Mouse (Mus musculus): ENCODE data around the gene 2410004B18Rik. TPM values are rescaled to one million over a fixed set of nuclear protein-coding genes. Genes with fewer than 3 reads are reported as not detected.
"Not testable (repeated sequence)": the region's sequence is repeated elsewhere in the genome, so short reads cannot be mapped to it uniquely, and the experiment has no call there.

Gene 2410004B18Rik
- 10 to 100 TPM; 35.7 to 45.1 TPM for total RNA-seq (2021)

- intact Hi-C loops (cut with DNase I) = loop anchor here (1.0 kb wide), 1 partner anchor 13 kb away; no protein-coding TSS in a partner anchor
- DNase-seq (ENCODE audit: low spot score in 2 of 2) = peak; percentile 89 to 91
Observed at GRCm38 (mm10) chr3:145937505-145938404, at the start of gene 2410004B18Rik. 2410004B18Rik (plus strand) TSS chr3:145938014.

DNA sequence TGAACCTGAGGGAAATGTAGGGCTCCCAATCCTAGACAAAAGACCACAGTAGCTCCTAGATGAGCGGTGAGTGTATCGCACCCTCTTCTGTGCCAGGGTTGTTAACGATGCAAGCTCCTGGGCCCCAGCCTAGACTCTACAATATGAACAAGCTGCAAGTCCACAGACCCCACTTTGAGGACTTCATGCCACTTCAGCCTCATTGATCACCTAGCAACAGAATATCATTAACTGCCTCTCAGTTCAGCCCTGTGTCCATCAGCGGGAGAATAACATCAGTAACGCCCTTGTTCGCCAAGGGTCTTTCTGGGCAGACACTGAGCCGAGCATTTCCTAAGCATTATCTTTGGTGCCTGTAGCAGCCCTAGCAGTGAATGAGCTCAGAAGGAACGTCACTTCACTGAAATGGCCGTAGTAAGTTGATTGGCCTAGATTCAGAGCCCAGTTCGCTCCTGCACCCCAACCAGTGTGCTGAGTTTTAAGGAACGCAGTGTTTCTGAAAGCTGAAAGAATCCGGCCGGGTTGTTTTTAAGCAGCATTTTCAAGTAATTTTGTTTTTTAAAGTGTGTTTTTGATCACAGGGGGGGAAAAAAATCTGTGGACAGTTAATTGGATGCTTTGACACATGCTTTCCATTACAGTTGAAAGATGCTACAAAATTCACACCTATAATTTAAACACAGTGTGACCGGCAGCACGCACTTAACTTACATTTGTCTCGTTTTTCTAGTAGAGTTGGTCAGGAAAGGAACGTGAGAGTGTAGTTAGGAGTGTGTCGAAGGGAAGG, 47.3 kb upstream of the 2410004B18Rik start:
- peak; percentile 16 to 69 for DNase-seq (ENCODE audit: low spot score in 2 of 2)
- intact Hi-C loops (cut with DNase I) = no loop called here

GRCm38 (mm10) chr3:145892451-145892850, 45.4 kb upstream of the 2410004B18Rik start:
- DNase-seq (ENCODE audit: low spot score in 2 of 2) = no peak
- intact Hi-C loops (cut with DNase I) = no loop called here

GRCm38 (mm10) chr3:145894131-145894530, 43.7 kb upstream of the 2410004B18Rik start:
- intact Hi-C loops (cut with DNase I) = no loop called here
- no peak for DNase-seq (ENCODE audit: low spot score in 2 of 2)

DNA sequence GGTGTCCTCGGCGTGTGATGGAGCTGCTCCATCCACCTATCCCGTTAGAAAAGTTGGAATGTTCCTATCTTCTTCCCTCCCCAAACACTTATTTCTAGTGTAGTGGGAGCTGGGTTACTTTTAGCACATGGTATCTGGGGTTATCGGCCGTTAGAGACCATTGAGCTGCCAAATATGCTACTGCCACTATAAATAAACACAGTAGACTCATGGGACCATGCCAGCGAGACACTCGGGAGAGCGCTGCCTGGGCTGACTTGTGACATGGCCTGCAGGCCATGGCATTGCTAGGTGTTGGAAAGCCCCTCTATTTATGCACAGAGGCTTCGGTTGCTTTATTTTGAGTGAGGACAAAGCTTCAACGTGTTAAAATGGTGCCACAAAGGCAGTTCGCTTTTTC, 40.1 kb upstream of the 2410004B18Rik start:
- DNase-seq (ENCODE audit: low spot score in 2 of 2) = no peak
- intact Hi-C loops (cut with DNase I) = no loop called here

DNA sequence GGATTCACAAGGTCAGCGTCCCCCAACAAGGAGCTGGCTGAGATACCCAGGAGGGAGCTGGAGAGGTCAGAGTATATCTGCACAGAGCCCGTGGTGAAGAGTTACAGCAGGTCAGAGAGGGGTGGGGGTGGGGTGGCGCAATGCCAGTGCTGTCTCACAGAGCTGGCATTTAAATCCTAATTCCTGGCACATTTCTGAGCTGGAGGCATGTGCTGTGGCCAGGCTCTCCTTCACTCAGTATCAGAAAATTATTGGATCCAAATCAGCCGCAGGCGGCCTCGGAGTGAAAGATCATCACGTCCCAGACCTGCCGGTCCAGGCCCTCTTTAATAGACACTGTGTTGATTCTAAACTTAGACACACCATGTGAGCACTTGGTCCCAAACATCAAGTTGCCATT, 38.0 kb upstream of the 2410004B18Rik start:
- intact Hi-C loops (cut with DNase I) = loop anchor here (10.0 kb wide), 1 partner anchor 175 kb away; no protein-coding TSS in a partner anchor
- DNase-seq (ENCODE audit: low spot score in 2 of 2) = no peak

- DNase-seq (ENCODE audit: low spot score in 2 of 2) = no peak
- intact Hi-C loops (cut with DNase I) = loop anchor here (10.0 kb wide), 1 partner anchor 179 kb away; no protein-coding TSS in a partner anchor
Observed at GRCm38 (mm10) chr3:145903530-145903929, 34.3 kb upstream of the 2410004B18Rik start.

DNA sequence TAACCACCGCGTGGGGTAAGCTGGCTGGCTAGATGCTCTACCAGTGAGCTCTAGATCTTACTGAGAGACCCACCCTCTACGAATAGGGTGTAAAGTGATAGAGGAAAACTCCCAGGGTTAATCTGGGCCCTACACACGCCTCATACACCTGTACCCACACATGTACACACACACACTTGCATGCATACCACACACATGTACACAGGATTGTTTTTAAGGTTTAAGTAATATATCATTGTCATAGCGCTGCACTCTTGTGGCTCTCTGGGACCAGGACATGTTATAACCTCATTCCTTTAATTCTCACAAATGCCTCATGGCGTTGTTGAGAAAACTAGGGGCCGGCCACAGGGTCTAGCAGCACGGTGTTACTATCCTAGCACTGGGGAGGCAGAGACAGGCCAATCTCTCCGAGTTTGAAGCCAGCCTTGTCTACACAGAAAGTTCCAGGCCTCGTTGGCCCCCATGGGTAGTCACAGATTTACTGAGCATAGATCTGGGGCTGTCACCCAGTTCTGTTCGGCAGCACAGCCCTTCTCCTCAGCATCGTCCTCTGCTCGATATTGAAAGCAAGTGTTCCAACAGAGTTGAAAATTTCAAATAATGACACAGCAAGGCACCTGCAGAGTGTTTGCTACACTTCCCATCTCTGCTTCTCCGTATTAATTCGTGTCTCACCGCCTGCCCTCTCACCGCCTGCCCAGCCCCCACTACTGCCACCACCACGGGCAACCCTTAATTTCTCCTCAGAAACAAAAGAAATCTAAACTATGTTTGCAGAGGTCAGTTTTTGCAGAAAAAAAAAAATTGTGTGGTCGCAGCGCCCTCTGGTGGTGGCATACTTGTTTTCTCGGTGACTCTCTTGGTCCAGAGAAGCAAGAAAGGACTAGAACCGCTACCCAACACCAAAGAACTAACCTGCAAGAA, 32.7 kb upstream of the 2410004B18Rik start:
- peak; percentile 58 to 67 for DNase-seq (ENCODE audit: low spot score in 2 of 2)
- intact Hi-C loops (cut with DNase I) = loop anchor here (1.0 to 10.0 kb wide), 2 partner anchors 180 to 322 kb away; no protein-coding TSS in a partner anchor

DNA sequence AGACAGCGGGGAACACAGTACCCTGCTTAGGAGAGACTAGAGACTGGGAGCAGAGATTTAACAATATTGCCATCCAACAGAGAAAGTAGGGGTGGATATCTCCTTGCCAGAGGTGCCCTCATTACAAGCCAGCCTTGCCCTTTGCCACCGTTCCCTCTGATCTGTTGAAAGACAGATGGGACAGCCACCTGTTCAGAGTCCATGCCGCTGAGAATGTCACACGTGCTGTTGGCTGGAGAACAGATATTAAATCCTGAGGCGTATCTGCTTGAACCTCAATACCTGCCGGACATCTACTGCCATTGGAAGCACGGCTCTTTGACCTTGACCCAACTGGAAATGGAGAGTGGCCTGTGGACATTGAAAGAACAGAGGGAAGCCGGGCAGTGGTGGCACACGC, 31.2 kb upstream of the 2410004B18Rik start:
- intact Hi-C loops (cut with DNase I) = loop anchor here (10.0 kb wide), 1 partner anchor 182 kb away; no protein-coding TSS in a partner anchor
- DNase-seq (ENCODE audit: low spot score in 2 of 2) = no peak

DNA sequence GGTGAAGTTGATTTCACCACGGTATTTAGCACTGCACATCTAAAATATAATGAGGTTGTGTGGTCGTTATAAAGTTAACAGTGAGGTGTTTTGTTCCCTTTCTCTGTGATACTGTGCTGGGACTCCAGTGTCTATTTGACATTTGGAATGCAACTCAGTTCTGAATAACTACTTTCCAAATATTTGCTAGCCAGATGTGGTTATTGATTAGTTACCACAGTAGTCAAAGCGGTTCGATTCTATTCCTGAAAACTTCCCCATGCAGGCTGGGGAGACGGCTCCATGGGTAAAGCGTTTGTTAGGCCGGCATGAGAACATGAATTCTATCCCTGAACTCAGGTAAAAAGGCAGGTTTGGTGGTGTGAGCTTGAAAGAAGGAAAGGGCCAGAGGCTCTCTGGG, 25.3 kb upstream of the 2410004B18Rik start:
- no peak for DNase-seq (ENCODE audit: low spot score in 2 of 2)
- intact Hi-C loops (cut with DNase I) = no loop called here

DNA sequence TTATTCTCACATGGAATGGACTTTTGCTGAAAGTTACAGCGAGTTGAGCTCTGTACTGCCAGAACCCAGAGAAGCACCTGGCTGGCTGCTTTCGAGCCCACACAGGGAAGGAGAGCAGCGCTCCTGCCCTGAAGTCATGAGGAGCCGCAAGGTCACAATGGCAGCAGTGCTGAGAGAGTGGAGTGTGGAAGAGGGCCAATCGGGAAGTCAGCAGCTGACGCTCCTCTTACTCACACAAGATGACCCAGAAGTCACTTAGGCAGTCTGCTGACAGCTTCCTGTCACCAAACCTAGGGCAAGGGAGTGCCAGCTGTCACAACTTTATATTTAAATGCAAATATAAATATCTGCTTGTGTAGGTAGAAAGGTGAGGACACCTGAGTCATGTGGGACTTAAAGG, 24.6 kb upstream of the 2410004B18Rik start:
- DNase-seq (ENCODE audit: low spot score in 2 of 2) = no peak
- intact Hi-C loops (cut with DNase I) = no loop called here

DNA sequence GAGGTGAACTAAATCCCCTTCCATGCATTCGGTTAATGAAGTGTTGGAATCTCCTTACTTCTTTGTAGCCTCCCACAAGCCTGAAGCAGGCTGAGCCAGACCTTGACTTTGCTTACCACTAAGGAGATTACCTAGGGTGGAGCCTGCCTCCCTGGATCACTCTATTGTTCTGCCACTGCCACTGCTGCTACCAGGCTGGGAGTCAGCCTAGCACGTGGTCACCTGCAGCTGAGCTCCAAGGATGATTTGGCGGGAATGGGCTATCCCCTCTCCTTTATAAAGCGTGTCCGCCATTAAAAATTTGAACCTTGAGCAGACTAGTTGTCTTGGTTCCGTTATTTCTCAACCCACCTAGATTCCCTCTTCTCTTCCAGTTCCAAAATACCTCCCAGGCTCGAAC, 23.9 kb upstream of the 2410004B18Rik start:
- intact Hi-C loops (cut with DNase I); DNase-seq (ENCODE audit: low spot score in 2 of 2): not testable (repeated sequence)

GRCm38 (mm10) chr3:145916374-145916773, 21.4 kb upstream of the 2410004B18Rik start:
- no peak for DNase-seq (ENCODE audit: low spot score in 2 of 2)
- intact Hi-C loops (cut with DNase I) = no loop called here

GRCm38 (mm10) chr3:145916826-145917225, 21.0 kb upstream of the 2410004B18Rik start:
- intact Hi-C loops (cut with DNase I) = no loop called here
- no peak for DNase-seq (ENCODE audit: low spot score in 2 of 2)

DNA sequence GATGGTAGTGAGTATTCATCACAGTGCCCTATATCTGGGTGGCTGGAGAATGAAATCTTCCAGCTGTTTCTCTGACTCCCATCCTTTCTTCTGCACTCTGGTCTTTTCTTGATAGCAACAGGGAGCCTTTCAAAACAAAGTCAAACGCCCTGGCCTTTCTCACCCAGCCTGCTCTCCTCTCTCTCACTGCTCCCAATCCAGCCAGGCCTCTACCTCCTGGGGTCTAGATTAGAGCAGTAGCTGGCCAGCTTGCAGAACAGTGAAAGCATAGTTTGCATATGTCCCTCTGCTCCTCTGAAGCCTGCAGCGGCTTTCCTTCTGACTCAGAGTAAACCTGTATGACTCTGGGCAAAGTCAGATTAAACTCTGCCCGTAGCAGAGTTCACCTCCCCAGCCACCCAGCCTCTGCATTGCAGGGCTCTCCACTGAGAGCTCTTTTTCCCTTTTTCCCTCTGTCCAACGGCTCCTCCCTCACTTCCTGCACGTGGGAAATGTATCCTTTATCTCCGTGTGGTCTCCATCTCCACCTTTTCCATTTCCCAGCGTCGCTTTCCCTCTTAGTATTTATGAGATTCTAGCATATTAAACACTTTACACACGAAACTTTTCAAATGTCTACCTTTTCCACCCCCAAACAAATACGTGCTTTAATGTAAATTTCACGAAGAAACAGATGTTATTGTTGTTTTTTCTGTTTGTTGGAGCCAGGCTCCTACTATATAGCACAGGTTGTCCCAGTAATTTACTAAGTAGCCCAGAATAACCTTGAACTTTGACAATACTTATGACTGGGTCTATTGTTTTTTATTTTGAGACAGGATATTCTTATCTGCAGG, 15.6 kb upstream of the 2410004B18Rik start, which contains the start of gene Bcl10:
Gene Bcl10 (plus strand): TSS at position 786 of the 836 bp plus-strand sequence.
- intact Hi-C loops (cut with DNase I) = no loop called here

DNA sequence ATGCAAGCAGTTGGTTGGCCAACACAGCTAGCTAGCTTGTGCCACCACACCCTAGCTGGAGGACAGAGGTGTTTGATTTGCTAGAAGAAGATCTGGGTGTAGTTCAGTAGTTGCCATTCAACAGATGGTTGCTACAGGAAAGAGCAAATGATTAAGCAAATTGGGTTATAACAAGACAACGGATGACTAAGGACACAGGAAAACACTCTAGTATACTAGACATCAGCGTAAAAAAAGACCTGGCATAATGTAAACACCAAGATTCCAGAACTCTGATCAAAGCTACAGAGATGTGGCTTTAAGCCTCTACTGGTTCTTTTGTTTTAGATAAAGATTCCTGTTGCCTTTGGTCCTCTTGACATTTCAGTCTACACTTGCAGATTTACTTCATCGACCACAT, 14.8 kb upstream of the 2410004B18Rik start:
- intact Hi-C loops (cut with DNase I) = no loop called here

More for the DNA sequence above, 15.6 kb upstream of the 2410004B18Rik start, which contains the start of gene Bcl10:
- no peak for DNase-seq (ENCODE audit: low spot score in 2 of 2)

DNA sequence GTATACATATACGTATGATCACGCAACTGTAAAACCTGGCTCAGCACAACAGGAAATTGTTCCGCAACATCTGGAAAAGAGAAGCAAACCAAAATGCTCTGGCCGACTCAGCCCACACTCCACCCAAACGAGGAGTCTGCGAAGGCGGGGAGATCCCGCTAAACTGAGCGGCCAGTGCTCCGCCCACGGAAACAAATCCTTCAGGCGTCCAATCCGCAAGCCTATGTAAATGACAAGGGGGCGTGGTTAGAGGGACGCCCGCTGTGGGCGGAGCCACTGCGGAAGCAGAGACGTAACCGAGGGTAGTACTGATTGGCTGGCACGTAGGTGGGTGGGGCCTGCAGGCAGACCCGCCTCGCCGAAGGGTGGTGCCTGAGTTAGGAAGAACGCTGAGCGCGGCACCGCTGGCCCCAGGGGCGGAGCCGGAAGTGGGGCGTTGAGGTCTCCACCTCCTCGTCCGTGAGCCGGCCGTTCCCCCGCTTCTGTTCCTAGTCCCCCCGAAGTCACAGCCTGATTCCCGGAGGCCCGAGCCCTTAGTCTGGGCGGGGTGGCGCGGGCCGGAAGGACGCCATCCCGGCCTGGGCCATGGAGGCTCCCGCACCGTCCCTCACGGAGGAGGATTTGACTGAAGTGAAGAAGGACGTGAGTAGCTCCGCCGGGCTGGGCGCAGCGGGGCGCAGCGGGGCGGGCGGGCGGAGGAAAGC, 13.8 kb upstream of the 2410004B18Rik start:
- intact Hi-C loops (cut with DNase I) = loop anchor here (1.0 kb wide), 1 partner anchor 13 kb away; no protein-coding TSS in a partner anchor
- DNase-seq (ENCODE audit: low spot score in 2 of 2) = peak; percentile 99 to 100

More for the DNA sequence above, 14.8 kb upstream of the 2410004B18Rik start:
- no peak for DNase-seq (ENCODE audit: low spot score in 2 of 2)
